14 mouse cellular contexts compared by ENCODE assay signal in the genomic region with DNA sequence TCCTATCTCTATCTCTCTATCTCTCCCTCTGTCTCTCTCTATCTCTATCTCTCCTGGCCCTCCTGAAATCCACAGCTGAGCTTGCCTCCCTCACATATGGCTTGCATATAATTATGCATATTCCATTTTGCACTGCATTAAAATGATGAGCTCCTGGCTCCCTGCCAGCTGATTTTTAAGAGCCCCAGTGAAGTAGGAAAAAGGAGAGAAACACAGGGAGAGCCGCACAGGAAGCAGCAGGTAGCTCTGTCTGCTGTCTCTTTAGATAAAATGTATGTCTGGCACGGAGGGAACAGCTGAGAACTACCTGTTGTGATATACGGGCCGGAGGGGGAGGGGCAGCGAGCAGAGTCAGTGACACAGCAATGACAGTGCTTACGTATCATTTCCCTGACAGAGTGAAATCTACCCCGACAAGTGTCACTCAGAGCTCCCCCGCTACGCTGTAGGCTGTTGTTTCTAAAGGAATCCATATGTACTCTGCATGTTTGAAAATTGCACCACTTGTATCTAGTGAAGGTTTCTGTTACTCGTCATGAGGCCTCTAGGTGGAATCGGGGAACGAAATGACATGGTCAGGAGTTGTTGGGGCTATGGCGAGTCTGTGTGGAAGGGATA.
DNase-seq lines count a peak whose midpoint lies in the region; ATAC-seq lines count a peak whose summit lies in the region.
"Had no signal": no experiment of that assay in that cellular context is flagged by ENCODE, and none has a peak within 500 bp of the region (broad histone marks: within the 10 kb centered on the region; RNA-seq: fewer than 3 reads in every experiment).

No protein-coding gene starts in this region.

- H3K9me3 ChIP-seq in forebrain, embryonic 13.5 days (replicated peaks) = no peaks in the 10 kb centered on the region
- H3K9me3 ChIP-seq in forebrain, embryonic 11.5 days (ENCODE audit: control insufficient read depth, low read length) = no peaks in the 10 kb centered on the region
- no peaks in the 10 kb centered on the region for H3K9me3 ChIP-seq in kidney, embryonic 14.5 days (ENCODE audit: control insufficient read depth, low read length)
- H3K9me3 ChIP-seq: embryonic facial prominence, embryonic 12.5 days; stomach, embryonic 15.5 days had no signal

- no peak overlapping the region for H3K4me2 ChIP-seq in forebrain, embryonic 13.5 days
- H3K4me2 ChIP-seq in forebrain, embryonic 11.5 days (ENCODE audit: low read depth, low read length, severe bottlenecking) = no peak overlapping the region
- no peak overlapping the region for H3K4me2 ChIP-seq in kidney, embryonic 14.5 days (replicated peaks; ENCODE audit: low read depth, low read length)
- H3K4me2 ChIP-seq: embryonic facial prominence, embryonic 12.5 days; stomach, embryonic 15.5 days had no signal

- ATAC-seq in forebrain, embryonic 13.5 days = peak; percentile 77
- no peak for ATAC-seq in forebrain, embryonic 11.5 days (replicated peaks; ENCODE audit: low FRiP score)
- no peak for ATAC-seq in kidney, embryonic 14.5 days (ENCODE audit: low FRiP score, low TSS enrichment)
- ATAC-seq in megakaryocyte, adult 5-6 weeks (ENCODE audit: poor library complexity, severe bottlenecking) = no peak

- no peak overlapping the region for H3K9ac ChIP-seq in forebrain, embryonic 13.5 days
- H3K9ac ChIP-seq in forebrain, embryonic 11.5 days (ENCODE audit: low read length) = no peak overlapping the region
- H3K9ac ChIP-seq in kidney, embryonic 14.5 days (ENCODE audit: low read depth, low read length) = no peak overlapping the region
- H3K9ac ChIP-seq: embryonic facial prominence, embryonic 12.5 days; stomach, embryonic 15.5 days had no signal

- H3K4me1 ChIP-seq in forebrain, embryonic 13.5 days = peaks cover 42% of the 10 kb centered on the region
- 0 out of 2 replicates have a peak, but pooled peaks cover 4% of the 10 kb centered on the region for H3K4me1 ChIP-seq in forebrain, embryonic 11.5 days (replicated peaks; ENCODE audit: control insufficient read depth, insufficient read depth, low read length)
- no peaks in the 10 kb centered on the region for H3K4me1 ChIP-seq in kidney, embryonic 14.5 days (ENCODE audit: control insufficient read depth, insufficient read depth, low read length)
- H3K4me1 ChIP-seq: stomach, embryonic 15.5 days had no signal

- H3K4me3 ChIP-seq in forebrain, embryonic 13.5 days = no peak overlapping the region
- no peak overlapping the region for H3K4me3 ChIP-seq in forebrain, embryonic 11.5 days (ENCODE audit: low read depth, low read length)
- no peak overlapping the region for H3K4me3 ChIP-seq in kidney, embryonic 14.5 days (ENCODE audit: low read length)
- H3K4me3 ChIP-seq: embryonic facial prominence, embryonic 12.5 days; heart, adult 2 months; stomach, embryonic 15.5 days had no signal

- WGBS in forebrain, embryonic 13.5 days = 63% methylated on average over 13 of the region's 13 CpGs
- 78% methylated on average over 13 of the region's 13 CpGs for WGBS in forebrain, embryonic 11.5 days
- 75% methylated on average over 13 of the region's 13 CpGs for WGBS in kidney, embryonic 14.5 days

- no peaks in the 10 kb centered on the region for H3K27me3 ChIP-seq in forebrain, embryonic 13.5 days
- no peaks in the 10 kb centered on the region for H3K27me3 ChIP-seq in forebrain, embryonic 11.5 days (ENCODE audit: control insufficient read depth, insufficient read depth, low read length)
- H3K27me3 ChIP-seq in kidney, embryonic 14.5 days (ENCODE audit: control insufficient read depth, insufficient read depth, low read length) = no peaks in the 10 kb centered on the region
- H3K27me3 ChIP-seq: embryonic facial prominence, embryonic 12.5 days; stomach, embryonic 15.5 days had no signal

- no peaks in the 10 kb centered on the region for H3K36me3 ChIP-seq in forebrain, embryonic 13.5 days (ENCODE audit: poor library complexity, severe bottlenecking)
- no peaks in the 10 kb centered on the region for H3K36me3 ChIP-seq in forebrain, embryonic 11.5 days (ENCODE audit: control insufficient read depth, insufficient read depth, low read length)
- H3K36me3 ChIP-seq in kidney, embryonic 14.5 days (ENCODE audit: control insufficient read depth, insufficient read depth, low read length) = no peaks in the 10 kb centered on the region
- H3K36me3 ChIP-seq: embryonic facial prominence, embryonic 12.5 days; stomach, embryonic 15.5 days had no signal

- peak overlapping the region; percentile 48; the same call in 1 of the 2 replicates for H3K27ac ChIP-seq in forebrain, embryonic 13.5 days
- H3K27ac ChIP-seq in forebrain, embryonic 11.5 days (ENCODE audit: low read depth, low read length) = no peak overlapping the region
- no peak overlapping the region for H3K27ac ChIP-seq in kidney, embryonic 14.5 days (ENCODE audit: low read depth, low read length)
- H3K27ac ChIP-seq: embryonic facial prominence, embryonic 12.5 days; heart, adult 2 months; macrophage; stomach, embryonic 15.5 days had no signal

- DNase-seq in forebrain, embryonic 11.5 days (ENCODE audit: low spot score) = no peak
- DNase-seq in retina, postnatal 1 day = peak; percentile 60
- DNase-seq in retina, embryonic 14.5 days (ENCODE audit: low spot score) = no peak
- peak; percentile 61 to 67 for DNase-seq in left cerebral cortex, adult 18-20 months (ENCODE audit: low spot score in 2 of 2)
- peak; percentile 79 for DNase-seq in right cerebral cortex, postnatal 4 days
- DNase-seq: B cell, adult 2 months; heart, adult 2 months; kidney, adult 18-20 months had no signal

Comparison
In these comparisons a context has a peak if more than half of its experiments do, and no peak if none do; other contexts are left out.
1. DNase-seq: peak in retina, postnatal 1 day (single experiment), left cerebral cortex, adult 18-20 months (2 of 2) and right cerebral cortex, postnatal 4 days (single experiment); none in forebrain, embryonic 11.5 days (single experiment) and retina, embryonic 14.5 days (single experiment).